Mouse (Mus musculus) thymus, postnatal 0 days (tissue): ENCODE measurements around the gene Spred2. TPM values are rescaled to one million over a fixed set of nuclear protein-coding genes. Genes with fewer than 3 reads are reported as not detected.
A peak's percentile ranks its signal among the peaks of the same experiment; 100 is the strongest.
"Not testable (repeated sequence)": the region's sequence is repeated elsewhere in the genome, so short reads cannot be mapped to it uniquely, and the experiment has no call there.

Experiments
- DNase-seq: peaks from one replicate; pipeline ENCODE4 v3.0.0-alpha.2; 2015; ENCODE audit warnings: low spot score
- polyA plus RNA-seq: library from polyadenylated mRNA; unstranded; fragments of >200 nt; fragmentation: Nextera tagmentation; extraction: Ambion mirVana; gene quantifications from 2 replicates; pipeline ENCODE4 v1.2.1, GENCODE M21; 2015

Spred2 gene
- polyA plus RNA-seq, 1 experiment from 2014 or later = 6.4 TPM

- no peak for DNase-seq
Observed at GRCm38 (mm10) chr11:20017937-20018336, 93.8 kb downstream of the Spred2 start.

GRCm38 (mm10) chr11:20018905-20019304 is 94.7 kb downstream of the Spred2 start:
- no peak for DNase-seq

- no peak for DNase-seq
Observed at GRCm38 (mm10) chr11:20020720-20021119, 96.5 kb downstream of the Spred2 start.

GRCm38 (mm10) chr11:20022462-20022861 is 98.3 kb downstream of the Spred2 start:
- DNase-seq = no peak

GRCm38 (mm10) chr11:20022911-20023482 is 98.8 kb downstream of the Spred2 start:
- no peak for DNase-seq

- DNase-seq = no peak
Observed at GRCm38 (mm10) chr11:20025899-20026298, 101.7 kb downstream of the Spred2 start.

- DNase-seq = no peak
Observed at GRCm38 (mm10) chr11:20027719-20028118, 103.5 kb downstream of the Spred2 start.

GRCm38 (mm10) chr11:20028396-20028795 is 104.2 kb downstream of the Spred2 start:
- DNase-seq = no peak

GRCm38 (mm10) chr11:20029014-20029413 is 104.8 kb downstream of the Spred2 start:
- no peak for DNase-seq

GRCm38 (mm10) chr11:20030973-20031372 is 106.8 kb downstream of the Spred2 start:
- not testable (repeated sequence) for DNase-seq

- DNase-seq = peak; percentile 63
Observed at GRCm38 (mm10) chr11:20031536-20031935, 107.4 kb downstream of the Spred2 start.

GRCm38 (mm10) chr11:20033541-20034160 is 109.5 kb downstream of the Spred2 start:
- no peak for DNase-seq

- DNase-seq = no peak
Observed at GRCm38 (mm10) chr11:20034337-20034947, 110.3 kb downstream of the Spred2 start.

- DNase-seq = peak; percentile 85
Observed at GRCm38 (mm10) chr11:20035343-20035928, 111.3 kb downstream of the Spred2 start.

- no peak for DNase-seq
Observed at GRCm38 (mm10) chr11:20035972-20036371, 111.8 kb downstream of the Spred2 start.

- peak; percentile 32 for DNase-seq
Observed at GRCm38 (mm10) chr11:20037739-20038138, 113.6 kb downstream of the Spred2 start.

- DNase-seq = no peak
Observed at GRCm38 (mm10) chr11:20038723-20039122, 114.5 kb downstream of the Spred2 start.

- peak; percentile 82 for DNase-seq
Observed at GRCm38 (mm10) chr11:20041164-20041920, 117.2 kb downstream of the Spred2 start.

- no peak for DNase-seq
Observed at GRCm38 (mm10) chr11:20042106-20042505, 117.9 kb downstream of the Spred2 start.

GRCm38 (mm10) chr11:20043256-20043655 is 119.1 kb downstream of the Spred2 start:
- DNase-seq = peak; percentile 66

GRCm38 (mm10) chr11:20045586-20045985 is 121.4 kb downstream of the Spred2 start:
- DNase-seq = no peak
